Mouse (Mus musculus) MEL (cell line): ENCODE measurements at regions not wholly inside any gene's neighbourhood (a gene's known extent, or its start where the extent isn't known, plus 50 kb on each side); places are given as distances from the start of the nearest gene placed in this dataset.

Experiments used
- DNase-seq: peaks from one replicate; pipeline ENCODE4 v3.0.0; 2011; ENCODE audit warnings: low read depth, low spot score
- H3K27ac ChIP-seq: 2 replicates; pipeline ENCODE4 v1.5.1; 2012; ENCODE audit warnings: low read depth, mild to moderate bottlenecking, control low read depth, low read length, moderate library complexity; ENCODE audit not compliant: control insufficient read depth
- H3K27me3 ChIP-seq, 2 experiments: fragments of 150-350 bp in 1 of 2; sonication (generic) in 1 of 2; 2 replicates each; pipeline ENCODE4 v1.6.1; 2012; ENCODE audit warnings: low read length in 2 of 2, mild to moderate bottlenecking in 2 of 2, improper control_type of control experiment in 1 of 2, moderate library complexity in 1 of 2; ENCODE audit not compliant: insufficient read depth in 2 of 2, control insufficient read depth in 1 of 2
- H3K36me3 ChIP-seq, 2 experiments: 2 replicates each; pipeline ENCODE4 v1.6.1; 2012 to 2014; ENCODE audit warnings: low read length in 2 of 2, improper control_type of control experiment in 1 of 2, inconsistent platforms in 1 of 2, mild to moderate bottlenecking in 1 of 2; ENCODE audit not compliant: insufficient read depth in 2 of 2, control insufficient read depth in 1 of 2
- H3K4me1 ChIP-seq, 2 experiments: fragments of 150-350 bp in 1 of 2; sonication (generic) in 1 of 2; 2 replicates each; pipeline ENCODE4 v1.6.1; 2012; ENCODE audit warnings: low read length in 2 of 2, improper control_type of control experiment in 1 of 2, mild to moderate bottlenecking in 1 of 2; ENCODE audit not compliant: insufficient read depth in 2 of 2, control insufficient read depth in 1 of 2
- H3K4me3 ChIP-seq, 2 experiments: fragments of 150-350 bp in 1 of 2; sonication (generic) in 1 of 2; 2 replicates each; pipeline ENCODE4 v1.5.1; 2012; ENCODE audit warnings: low read depth in 2 of 2, low read length in 2 of 2, mild to moderate bottlenecking in 2 of 2, moderate library complexity in 2 of 2, control low read depth in 1 of 2, improper control_type of control experiment in 1 of 2; ENCODE audit not compliant: control insufficient read depth in 1 of 2, insufficient read depth in 1 of 2
- H3K79me2 ChIP-seq: 2 replicates; pipeline ENCODE4 v1.6.1; 2012; ENCODE audit warnings: mild to moderate bottlenecking, low read length, moderate library complexity; ENCODE audit not compliant: control insufficient read depth, poor library complexity, insufficient read depth
- H3K9ac ChIP-seq: 2 replicates; pipeline ENCODE4 v1.6.1; 2012; ENCODE audit warnings: low read depth, mild to moderate bottlenecking, control low read depth, low read length, moderate library complexity; ENCODE audit not compliant: control insufficient read depth, poor library complexity, severe bottlenecking
- H3K9me3 ChIP-seq: fragments of 150-350 bp; sonication (generic); replicated peaks from 2 replicates; pipeline ENCODE4 v1.6.1; 2012; ENCODE audit warnings: mild to moderate bottlenecking, low read length, improper control_type of control experiment, moderate library complexity; ENCODE audit not compliant: insufficient read depth
- BHLHE40 ChIP-seq: IDR thresholded peaks from 2 replicates; pipeline ENCODE4 v1.6.1; 2012; ENCODE audit warnings: low read depth, mild to moderate bottlenecking, inconsistent platforms, low read length, improper control_type of control experiment, borderline replicate concordance
- E2F4 ChIP-seq: IDR thresholded peaks from 2 replicates; pipeline ENCODE4 v1.6.1; 2011; ENCODE audit warnings: low read depth, low read length, improper control_type of control experiment, borderline replicate concordance
- ELF1 ChIP-seq: IDR thresholded peaks from 2 replicates; pipeline ENCODE4 v1.6.1; 2014; ENCODE audit warnings: low read depth, mild to moderate bottlenecking, inconsistent platforms, low read length, improper control_type of control experiment, moderate library complexity
- EP300 ChIP-seq, 2 experiments: IDR thresholded peaks; 2 replicates each; pipeline ENCODE4 v1.6.1; 2011; ENCODE audit warnings: improper control_type of control experiment in 2 of 2, low read length in 2 of 2, low read depth in 1 of 2, mild to moderate bottlenecking in 1 of 2
- ETS1 ChIP-seq: IDR thresholded peaks from 2 replicates; pipeline ENCODE4 v1.6.1; 2012; ENCODE audit warnings: low read depth, mild to moderate bottlenecking, inconsistent platforms, low read length, improper control_type of control experiment, moderate library complexity
- GABPA ChIP-seq: IDR thresholded peaks from 2 replicates; pipeline ENCODE4 v1.6.1; 2012; ENCODE audit warnings: low read depth, mild to moderate bottlenecking, inconsistent platforms, low read length, improper control_type of control experiment, moderate library complexity
- GATA1 ChIP-seq: IDR thresholded peaks from 2 replicates; pipeline ENCODE4 v1.6.1; 2011; ENCODE audit warnings: low read depth, low read length, improper control_type of control experiment
- HCFC1 ChIP-seq: IDR thresholded peaks from 2 replicates; pipeline ENCODE4 v1.6.1; 2012; ENCODE audit warnings: low read depth, mild to moderate bottlenecking, inconsistent platforms, low read length, improper control_type of control experiment, moderate library complexity
- MAFK ChIP-seq: IDR thresholded peaks from 2 replicates; pipeline ENCODE4 v1.6.1; 2011; ENCODE audit warnings: low read depth, mild to moderate bottlenecking, low read length, improper control_type of control experiment, borderline replicate concordance
- MYB ChIP-seq: IDR thresholded peaks from 2 replicates; pipeline ENCODE4 v1.6.1; 2011; ENCODE audit warnings: mild to moderate bottlenecking, low read depth, low read length, improper control_type of control experiment
- NRF1 ChIP-seq: IDR thresholded peaks from 2 replicates; pipeline ENCODE4 v1.6.1; 2014; ENCODE audit warnings: low read depth, mild to moderate bottlenecking, inconsistent platforms, low read length, improper control_type of control experiment, moderate library complexity; ENCODE audit not compliant: poor library complexity, insufficient read depth, severe bottlenecking
- POLR2AphosphoS2 ChIP-seq: IDR thresholded peaks from 2 replicates; pipeline ENCODE4 v1.6.1; 2011; ENCODE audit warnings: low read length, improper control_type of control experiment
- RAD21 ChIP-seq: IDR thresholded peaks from 2 replicates; pipeline ENCODE4 v1.6.1; 2011; ENCODE audit warnings: mild to moderate bottlenecking, low read depth, low read length, improper control_type of control experiment
- SIN3A ChIP-seq: IDR thresholded peaks from 2 replicates; pipeline ENCODE4 v1.6.1; 2012; ENCODE audit warnings: low read length, improper control_type of control experiment, inconsistent platforms
- SMC3 ChIP-seq: IDR thresholded peaks from 2 replicates; pipeline ENCODE4 v1.6.1; 2011; ENCODE audit warnings: low read depth, low read length, improper control_type of control experiment
- TBP ChIP-seq: IDR thresholded peaks from 2 replicates; pipeline ENCODE4 v1.8.0; 2011; ENCODE audit warnings: low read depth, low read length, improper control_type of control experiment
- UBTF ChIP-seq: IDR thresholded peaks from 2 replicates; pipeline ENCODE4 v1.6.1; 2012; ENCODE audit warnings: low read depth, mild to moderate bottlenecking, inconsistent platforms, low read length, improper control_type of control experiment, moderate library complexity, borderline replicate concordance; ENCODE audit not compliant: insufficient read depth
- USF2 ChIP-seq, 2 experiments: IDR thresholded peaks; 2 replicates each; pipeline ENCODE4 v1.6.1; 2011 to 2012; ENCODE audit warnings: improper control_type of control experiment in 2 of 2, low read length in 2 of 2, borderline replicate concordance in 1 of 2, inconsistent platforms in 1 of 2, low read depth in 1 of 2, mild to moderate bottlenecking in 1 of 2; ENCODE audit not compliant: insufficient read depth in 1 of 2
- ZMIZ1 ChIP-seq: IDR thresholded peaks from 2 replicates; pipeline ENCODE4 v1.6.1; 2012; ENCODE audit warnings: low read depth, mild to moderate bottlenecking, inconsistent platforms, low read length, improper control_type of control experiment, moderate library complexity

DNA sequence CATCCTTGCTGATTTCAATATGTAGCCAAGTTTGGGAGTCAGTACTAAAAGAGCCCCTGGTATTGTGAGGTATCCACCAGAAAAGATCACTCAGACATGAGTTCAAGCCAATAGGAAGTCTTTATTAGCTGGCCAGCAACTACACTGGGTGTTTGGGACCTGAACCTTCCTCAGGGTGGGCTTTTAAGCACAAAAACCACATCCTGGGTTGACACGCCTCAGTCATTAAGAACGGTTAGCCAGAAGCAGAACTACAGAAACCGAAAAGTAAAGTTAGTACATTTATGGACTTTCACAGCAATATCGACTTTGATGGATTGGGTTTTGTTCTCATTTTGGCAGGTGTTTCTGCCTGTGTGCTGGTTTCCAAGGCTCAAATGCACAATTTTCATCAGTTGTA lies 124.1 kb downstream of the Olfr721-ps1 start:
- Histone ChIP-seq H3K9ac (no peak overlapping the region), H3K27ac (no peak overlapping the region), H3K79me2 (no peaks in the 10 kb centered on the region), H3K36me3 (no peaks in the 10 kb centered on the region), H3K4me3 (no peak overlapping the region), H3K27me3 (no peaks in the 10 kb centered on the region), H3K9me3 (no peaks in the 10 kb centered on the region), H3K4me1 (no peaks in the 10 kb centered on the region)
- TF ChIP-seq HCFC1 = no peak
- no peak for TF ChIP-seq UBTF
- TF ChIP-seq ZMIZ1 = no peak
- TF ChIP-seq MYB = no peak
- no peak for TF ChIP-seq MAFK
- TF ChIP-seq ETS1 = no peak
- TF ChIP-seq ELF1 = no peak
- no peak for TF ChIP-seq USF2 (IDR thresholded peaks at IDR 0.05; ENCODE audit: borderline replicate concordance in 1 of 2, insufficient read depth in 1 of 2, low read depth in 1 of 2, low read length in 2 of 2)
- TF ChIP-seq SIN3A = no peak
- no peak for TF ChIP-seq POLR2AphosphoS2
- no peak for TF ChIP-seq RAD21
- no peak for TF ChIP-seq BHLHE40
- TF ChIP-seq EP300 (IDR thresholded peaks at IDR 0.05; ENCODE audit: low read depth in 1 of 2, low read length in 2 of 2) = no peak
- TF ChIP-seq NRF1 = no peak
- no peak for TF ChIP-seq TBP
- TF ChIP-seq GATA1 = no peak
- TF ChIP-seq SMC3 = no peak
- no peak for TF ChIP-seq E2F4
- TF ChIP-seq GABPA = no peak
- DNase-seq = no peak

DNA sequence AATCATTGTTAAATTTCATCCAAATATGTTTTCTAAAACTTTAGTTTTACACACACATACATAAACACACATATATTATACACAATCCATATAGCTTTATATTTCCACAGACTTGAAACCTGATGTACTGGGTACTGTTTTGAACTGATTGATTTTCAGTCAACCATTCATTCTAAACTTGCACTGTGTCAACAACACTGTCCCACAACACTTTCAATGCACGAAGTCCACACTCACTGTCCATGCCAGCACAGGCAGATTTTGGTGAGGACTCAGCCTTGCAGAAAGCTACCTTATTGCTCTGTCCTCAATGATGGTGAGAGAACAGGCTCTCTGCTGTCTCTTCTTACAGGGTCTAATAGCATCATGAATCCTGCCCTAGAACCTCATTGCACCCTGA lies 127.3 kb downstream of the Olfr721-ps1 start:
- DNase-seq = no peak
- Histone ChIP-seq H3K9me3 (no peaks in the 10 kb centered on the region), H3K79me2 (no peaks in the 10 kb centered on the region), H3K27me3 (no peaks in the 10 kb centered on the region), H3K4me1 (no peaks in the 10 kb centered on the region), H3K4me3 (no peak overlapping the region), H3K36me3 (no peaks in the 10 kb centered on the region), H3K27ac (no peak overlapping the region), H3K9ac (no peak overlapping the region)
- no peak for TF ChIP-seq MYB
